Mouse (Mus musculus): ENCODE results near the gene Gvin1. TPM values are rescaled to one million over a fixed set of nuclear protein-coding genes. Genes with fewer than 3 reads are reported as not detected.
"Not testable (repeated sequence)": the region's sequence is repeated elsewhere in the genome, so short reads cannot be mapped to it uniquely, and the experiment has no call there.

The Gvin1 gene
- total RNA-seq (2021): 1 to 10 TPM; 3.1 to 4.3 TPM

- not testable (repeated sequence) for DNase-seq
Observed at GRCm38 (mm10) chr7:106215177-106215576, at the start of gene Gvin1. Gene Gvin1, minus strand, starts transcription at chr7:106215326.

GRCm38 (mm10) chr7:106251844-106252517 is 36.9 kb upstream of the Gvin1 start:
- no peak for DNase-seq

- no peak for DNase-seq
Observed at GRCm38 (mm10) chr7:106248922-106249321, 33.8 kb upstream of the Gvin1 start.

GRCm38 (mm10) chr7:106248245-106248644 is 33.1 kb upstream of the Gvin1 start:
- no peak for DNase-seq

- DNase-seq: no peak
Observed at GRCm38 (mm10) chr7:106245601-106246000, 30.5 kb upstream of the Gvin1 start.

- DNase-seq: not testable (repeated sequence)
Observed at GRCm38 (mm10) chr7:106240484-106241275, 25.6 kb upstream of the Gvin1 start.

GRCm38 (mm10) chr7:106237192-106237465 is 22.0 kb upstream of the Gvin1 start:
- DNase-seq: no peak

- no peak for DNase-seq
Observed at GRCm38 (mm10) chr7:106236327-106237191, 21.4 kb upstream of the Gvin1 start.

GRCm38 (mm10) chr7:106235596-106235995 is 20.5 kb upstream of the Gvin1 start:
- DNase-seq: no peak

GRCm38 (mm10) chr7:106215910-106216309 is 784 bp upstream of the Gvin1 start:
- not testable (repeated sequence) for DNase-seq

GRCm38 (mm10) chr7:106213770-106214169 is 1.4 kb downstream of the Gvin1 start:
- DNase-seq: not testable (repeated sequence)

GRCm38 (mm10) chr7:106206630-106207029 is 8.5 kb downstream of the Gvin1 start:
- DNase-seq: not testable (repeated sequence)

- DNase-seq: not testable (repeated sequence)
Observed at GRCm38 (mm10) chr7:106177065-106177464, 38.1 kb downstream of the Gvin1 start.

GRCm38 (mm10) chr7:106145013-106145754 is 69.9 kb downstream of the Gvin1 start:
- not testable (repeated sequence) for DNase-seq

GRCm38 (mm10) chr7:106141128-106141895 is 73.8 kb downstream of the Gvin1 start:
- not testable (repeated sequence) for DNase-seq

- not testable (repeated sequence) for DNase-seq
Observed at GRCm38 (mm10) chr7:106117090-106117948, 97.8 kb downstream of the Gvin1 start.
